Mouse (Mus musculus): ENCODE measurements around the gene Spef1.
"Not testable (repeated sequence)": the region's sequence is repeated elsewhere in the genome, so short reads cannot be mapped to it uniquely, and the experiment has no call there.

Spef1 gene

DNA sequence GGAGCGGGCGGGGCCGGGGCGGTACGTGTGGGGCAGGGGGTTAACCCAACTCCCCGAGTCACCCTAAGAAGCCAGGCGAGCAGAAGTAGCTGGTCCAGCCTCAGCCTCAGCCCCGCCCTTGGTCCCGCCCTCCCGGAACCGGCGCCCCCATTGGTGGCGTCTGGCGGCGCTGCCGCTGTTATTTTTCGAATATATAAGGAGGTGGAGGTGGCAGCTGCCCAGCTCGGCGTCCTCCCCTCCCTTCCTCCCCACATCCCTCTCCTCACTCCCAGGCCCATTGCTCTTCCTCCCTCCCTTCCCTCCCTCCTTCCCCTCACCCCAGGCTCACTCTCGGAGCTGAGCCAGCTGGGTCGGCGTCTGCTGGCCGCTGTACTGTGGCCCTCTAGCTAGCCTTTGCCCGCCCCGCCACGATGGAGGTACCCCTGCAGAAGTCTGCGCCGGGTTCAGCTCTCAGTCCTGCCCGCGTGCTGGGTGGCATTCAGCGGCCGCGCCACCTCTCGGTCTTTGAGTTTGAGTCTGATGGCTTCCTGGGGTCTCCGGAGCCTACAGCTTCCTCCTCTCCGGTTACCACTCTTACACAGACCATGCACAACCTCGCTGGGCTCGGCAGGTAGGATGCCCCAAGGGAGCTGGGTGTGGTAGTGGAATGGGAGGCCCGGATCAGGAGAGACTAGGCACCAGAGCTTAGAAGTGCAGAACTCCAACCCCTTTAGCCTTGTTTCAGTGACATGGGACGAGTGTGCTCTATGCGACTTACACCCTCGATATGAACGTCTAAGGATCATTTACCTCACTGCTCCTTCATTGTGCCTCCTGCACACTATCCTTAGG lies at the start of gene Spef1, which contains the start of gene Cdc25b:
TSS of gene Spef1 (minus strand) at position 512 of the 831 bp plus-strand sequence.
TSS of gene Cdc25b (plus strand) at position 179 of the 831 bp plus-strand sequence.
- DNase-seq, result peak; percentile 79

DNA sequence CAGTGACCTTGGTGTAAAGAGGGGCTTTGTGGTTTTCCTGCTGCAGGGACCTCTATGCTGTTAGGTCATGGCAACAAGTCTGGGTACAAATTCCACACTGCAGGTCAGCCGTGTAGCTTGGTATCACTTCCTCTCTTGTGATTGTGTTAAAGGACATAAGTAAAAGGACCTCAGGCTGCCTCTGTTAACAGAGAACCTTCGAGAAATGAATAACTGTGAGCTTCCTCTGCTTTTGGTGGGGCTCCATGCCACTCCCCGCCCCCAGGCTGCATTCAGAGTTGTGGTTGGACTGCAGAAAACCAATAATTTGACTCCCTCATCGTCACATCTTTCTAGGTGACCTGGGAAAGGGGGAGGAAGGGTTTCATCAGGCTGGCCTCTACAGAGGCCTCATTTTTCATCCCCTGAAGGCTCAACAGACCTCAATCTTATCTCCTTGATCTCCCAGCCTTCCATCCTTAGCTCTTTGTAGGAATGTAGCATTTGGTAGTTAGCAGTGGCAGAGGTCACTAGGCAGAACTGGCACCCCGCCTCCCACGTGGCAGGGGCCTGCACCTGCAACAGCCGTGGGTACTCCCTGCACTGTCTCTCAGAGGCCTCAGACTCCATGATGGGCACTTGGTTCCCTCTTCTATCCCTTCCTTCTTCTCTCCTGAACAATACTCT lies 48.0 kb upstream of the Spef1 start:
- no peak for DNase-seq

DNA sequence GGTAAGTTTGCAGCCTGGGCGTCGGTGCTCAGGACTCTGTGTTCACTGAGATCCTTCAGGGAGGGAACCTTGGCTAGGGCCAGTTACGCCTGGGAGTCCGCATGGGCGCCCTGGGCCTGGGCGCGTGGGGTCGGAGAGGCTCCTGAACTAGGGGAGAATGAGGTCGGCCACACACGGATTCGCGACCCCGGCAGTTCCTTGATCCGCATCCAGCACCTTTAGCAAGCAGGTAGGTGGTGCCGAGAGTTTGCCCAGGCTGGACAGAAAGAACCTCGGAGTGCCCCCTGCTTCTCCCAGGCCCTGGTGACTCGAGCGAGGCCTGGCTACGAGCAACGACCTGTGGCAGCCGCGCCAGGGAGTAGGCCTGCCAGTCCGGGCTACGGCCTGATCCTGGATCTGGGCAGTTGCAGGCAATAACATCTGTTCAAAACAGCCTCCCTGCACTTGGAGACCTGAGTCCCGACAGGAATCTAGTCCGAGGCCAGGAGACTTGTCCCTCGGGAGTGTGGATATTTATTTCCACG lies 47.1 kb upstream of the Spef1 start:
- no peak for DNase-seq

DNA sequence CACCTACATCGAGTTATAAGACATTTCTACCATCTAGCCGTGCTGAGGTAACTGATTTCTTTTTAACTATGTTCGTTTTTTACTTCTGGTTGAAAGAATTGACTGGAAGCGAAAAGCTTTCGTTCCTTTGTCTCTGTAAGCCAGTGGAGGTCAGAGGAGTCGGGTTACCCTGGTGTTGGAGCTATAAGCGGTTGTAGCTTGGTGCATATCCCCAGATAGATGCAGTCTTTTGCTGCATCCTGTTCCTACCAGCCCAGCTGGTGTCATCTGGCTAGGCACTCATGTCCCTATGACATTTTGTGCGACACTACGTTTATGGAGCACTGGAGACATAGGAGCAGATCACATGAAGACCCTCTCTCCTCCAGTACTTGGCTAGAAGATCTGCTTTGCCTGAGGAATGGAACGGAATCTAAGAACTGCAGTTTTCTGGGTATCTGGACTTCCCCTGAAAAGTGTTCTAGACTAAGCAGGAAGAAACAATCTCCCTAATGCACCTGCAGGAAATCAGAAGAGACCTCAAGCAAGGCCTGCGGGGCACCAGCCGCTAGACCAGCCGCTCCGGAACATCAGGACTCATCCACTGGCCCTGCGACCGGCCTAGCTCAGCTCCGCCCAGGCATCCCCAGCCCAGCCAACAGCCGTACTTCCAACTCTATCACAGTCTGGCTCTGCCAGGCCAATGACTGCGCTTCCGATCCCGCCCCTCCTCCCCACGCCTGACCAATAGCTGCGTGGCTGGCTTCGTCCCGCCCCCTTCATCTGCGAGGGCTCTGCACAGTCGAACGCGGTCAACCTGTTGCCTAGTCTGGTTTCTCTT lies 46.4 kb upstream of the Spef1 start, which contains the start of gene Mavs:
TSS of gene Mavs (plus strand) at position 757 of the 820 bp plus-strand sequence.
- DNase-seq, result peak; percentile 90

DNA sequence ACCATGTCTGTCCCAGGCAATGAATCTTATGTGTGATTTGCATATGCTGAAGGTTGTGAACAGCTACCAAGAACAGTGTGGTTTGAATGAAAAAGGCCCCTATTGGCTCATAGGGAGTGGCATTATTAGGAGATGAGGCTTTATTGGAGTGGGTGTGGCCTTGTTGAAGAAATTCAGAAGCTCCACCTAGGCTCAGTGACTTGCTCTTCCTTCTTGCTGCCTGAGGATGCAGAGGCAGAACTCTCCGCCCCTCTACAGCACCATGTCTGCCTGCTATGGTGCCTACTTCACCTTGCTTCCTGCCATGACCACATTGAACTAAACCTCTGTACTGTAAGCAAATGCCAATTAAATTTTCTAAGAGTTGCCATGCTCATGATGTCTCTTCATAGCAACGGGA lies 45.5 kb upstream of the Spef1 start:
- no peak for DNase-seq

DNA sequence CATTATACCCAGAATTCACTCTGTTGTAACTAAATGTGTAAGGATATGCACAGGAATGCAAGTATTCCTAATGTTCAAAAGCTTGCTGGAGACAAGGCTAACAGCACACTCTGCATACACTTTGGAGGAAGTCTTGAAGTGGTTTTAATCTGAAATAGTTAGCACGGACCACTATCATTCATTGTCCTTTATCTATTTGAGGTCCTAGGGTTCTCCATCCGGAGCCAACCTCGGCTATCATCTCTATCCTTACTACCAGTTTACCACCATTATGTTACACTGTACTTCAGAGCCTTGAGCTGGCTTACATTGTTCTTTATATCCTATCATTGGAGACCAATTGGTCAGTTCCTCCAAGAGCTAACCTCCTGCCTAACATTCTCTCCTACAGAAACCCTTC lies 40.2 kb upstream of the Spef1 start:
- DNase-seq, result no peak

DNA sequence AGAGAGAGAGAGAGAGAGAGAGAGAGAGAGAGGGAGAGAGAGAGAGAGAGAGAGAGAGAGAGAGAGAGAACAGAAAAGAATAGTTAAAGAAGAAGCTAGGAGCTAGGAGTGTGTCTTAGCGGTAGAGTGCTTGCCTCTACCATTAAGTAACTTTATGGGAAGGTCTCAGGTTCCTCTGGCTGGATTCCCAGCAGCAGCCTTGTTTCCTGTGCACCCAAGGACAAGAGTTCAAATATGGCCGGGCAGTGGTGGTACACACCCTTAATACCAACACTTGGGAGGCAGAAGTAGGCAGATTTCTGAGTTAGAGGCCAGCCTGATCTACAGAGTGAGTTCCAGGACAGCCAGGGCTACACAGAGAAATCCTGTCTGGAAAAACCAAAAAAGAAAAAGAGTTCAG lies 39.6 kb upstream of the Spef1 start:
- DNase-seq, result not testable (repeated sequence)

DNA sequence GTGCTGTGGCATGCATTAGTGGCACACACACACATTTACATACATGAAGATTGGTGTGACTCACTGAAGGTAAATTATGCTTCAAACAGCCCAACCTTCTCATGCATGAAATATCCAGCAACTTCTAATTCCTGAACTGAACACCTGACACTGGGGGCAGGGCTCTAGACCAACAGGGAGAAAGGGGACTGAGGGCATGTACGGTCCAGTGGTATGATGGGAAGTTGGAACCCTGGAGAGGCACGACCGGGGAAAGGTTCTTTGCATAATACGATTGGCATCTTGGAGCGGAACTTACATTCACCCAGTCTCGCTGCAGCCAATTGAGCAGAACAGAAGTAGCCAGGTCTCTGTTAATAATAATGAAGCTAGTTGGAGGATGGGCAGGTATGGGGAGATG lies 38.1 kb upstream of the Spef1 start:
- no peak for DNase-seq

DNA sequence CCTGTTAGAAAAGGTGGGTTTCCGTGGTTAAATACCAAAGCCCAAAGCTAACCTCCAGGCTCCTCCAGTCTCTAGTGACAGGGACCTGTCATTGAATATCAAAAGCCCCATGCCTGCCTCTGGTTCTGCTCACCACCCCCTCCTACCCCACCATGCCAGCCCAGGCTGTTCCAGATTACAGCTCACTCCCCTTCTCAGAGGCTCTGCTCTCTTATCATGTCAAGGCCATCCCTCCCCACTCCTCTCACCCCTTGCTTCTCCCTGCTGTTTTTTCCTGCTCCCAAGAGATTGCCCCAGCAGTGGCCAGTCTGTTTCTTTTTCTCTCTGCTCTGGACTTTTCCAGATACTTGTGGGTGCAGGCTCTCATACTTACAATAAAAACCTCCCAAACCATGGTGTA lies 36.5 kb upstream of the Spef1 start:
- DNase-seq, result no peak

DNA sequence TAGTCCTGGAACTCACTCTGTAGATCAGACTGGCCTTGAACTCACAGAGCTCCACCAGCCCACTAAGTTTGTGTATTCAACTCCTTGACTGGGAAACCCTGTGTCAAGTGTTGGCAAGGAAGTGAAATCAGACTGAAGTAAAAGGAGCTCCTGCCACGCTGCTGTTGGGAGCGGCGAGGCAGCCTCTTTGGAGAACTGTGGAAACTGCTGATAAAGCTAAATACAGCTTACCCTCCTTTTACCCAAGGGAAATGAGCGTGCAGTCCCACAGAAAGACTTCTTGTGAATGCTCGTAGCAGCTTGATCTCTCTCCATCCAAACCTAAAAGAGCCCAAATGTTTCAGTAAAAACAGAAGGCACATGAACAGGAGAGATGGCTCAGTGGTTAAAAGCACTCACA lies 35.5 kb upstream of the Spef1 start:
- DNase-seq, result no peak

DNA sequence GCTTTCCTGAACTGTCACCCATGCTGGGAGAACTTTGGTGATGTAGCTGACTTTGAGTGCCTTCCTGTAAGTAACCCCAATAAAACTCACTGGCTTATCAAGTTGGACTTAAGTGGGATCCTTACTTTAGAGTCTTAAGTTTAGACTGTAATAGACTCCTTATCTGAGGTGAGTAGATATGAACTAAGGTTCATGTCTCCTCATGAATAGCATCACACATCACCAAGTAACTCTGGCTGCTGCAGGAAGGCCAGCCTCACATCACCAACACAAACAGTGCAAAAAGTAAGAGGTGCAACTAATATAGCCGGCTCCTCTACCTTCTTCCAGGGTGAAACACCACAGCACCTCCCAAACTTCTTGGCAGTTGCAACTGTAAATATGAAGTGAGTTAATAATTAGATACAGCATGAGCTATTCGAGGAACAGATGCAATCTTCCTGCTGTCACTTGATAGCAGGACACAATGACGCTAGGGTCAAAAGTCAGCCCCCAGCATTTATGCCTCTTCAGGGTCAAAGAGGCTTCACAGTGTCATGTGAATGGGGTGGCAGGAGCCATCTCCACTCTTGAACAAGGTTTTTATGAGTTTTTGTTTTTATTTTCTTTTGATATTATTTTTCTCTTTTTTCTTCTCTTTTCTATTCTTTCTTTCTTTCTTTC lies 34.9 kb upstream of the Spef1 start:
- no peak for DNase-seq

DNA sequence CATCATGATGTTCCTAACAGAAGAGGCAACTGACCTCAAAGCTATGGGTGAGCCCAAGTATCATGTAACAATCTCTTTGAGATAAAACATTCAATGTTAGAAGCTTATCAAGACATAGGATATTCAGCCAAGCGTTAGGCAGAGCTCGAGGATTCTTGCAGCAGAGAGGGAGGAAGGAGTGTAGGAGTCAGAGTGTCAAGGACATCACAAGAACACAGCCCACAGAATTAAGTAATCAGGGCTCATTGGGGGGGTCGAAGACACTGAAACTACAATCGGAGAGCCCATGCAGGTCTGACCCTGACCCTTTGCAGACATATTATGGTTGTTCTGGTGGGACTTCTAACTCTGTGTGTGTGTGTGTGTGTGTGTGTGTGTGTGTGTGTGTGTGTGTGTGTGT lies 32.9 kb upstream of the Spef1 start:
- DNase-seq, result no peak

DNA sequence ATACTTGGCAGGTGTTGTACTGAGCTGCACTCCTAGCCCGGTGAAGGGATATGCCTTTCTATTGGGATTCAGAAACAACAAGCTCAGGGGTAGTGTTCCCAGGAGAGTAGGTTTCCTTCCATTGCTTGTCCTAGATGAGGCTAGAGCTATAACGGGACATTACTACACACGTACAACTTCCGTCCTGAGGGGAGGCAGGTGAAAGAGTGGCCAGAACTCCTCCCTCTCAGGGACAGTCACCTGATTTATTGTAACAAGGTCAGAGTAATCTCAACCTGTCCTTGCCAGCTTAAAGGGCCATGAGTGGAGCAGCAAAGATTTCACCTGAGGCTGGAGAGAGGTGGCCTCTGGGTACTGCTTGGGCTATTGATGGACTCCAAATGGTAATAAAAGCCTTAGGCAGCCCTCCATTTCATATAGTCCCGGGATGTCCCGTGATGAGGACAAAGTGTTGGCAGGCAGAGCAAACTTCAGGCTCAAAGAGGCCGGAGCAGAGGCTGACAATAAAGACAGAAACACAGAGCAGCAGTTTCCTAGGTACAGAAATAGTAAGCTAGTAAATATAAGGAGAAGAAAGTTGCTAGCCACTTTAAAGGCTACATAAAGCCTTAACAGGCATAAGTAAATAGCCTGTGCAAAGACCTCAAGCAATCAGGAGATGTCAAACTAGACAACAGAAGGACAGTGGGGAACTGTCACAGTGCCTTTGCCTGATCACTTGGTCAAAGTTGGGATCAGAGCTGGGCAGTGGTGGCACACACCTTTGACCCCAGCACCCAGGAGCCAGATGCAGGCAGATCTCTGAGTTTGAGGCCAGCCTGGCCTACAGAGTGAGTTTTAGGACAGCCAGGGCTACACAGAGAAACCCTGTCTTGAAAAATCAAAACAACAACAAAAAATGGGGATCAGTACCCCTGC lies 29.1 kb upstream of the Spef1 start:
- DNase-seq, result no peak

DNA sequence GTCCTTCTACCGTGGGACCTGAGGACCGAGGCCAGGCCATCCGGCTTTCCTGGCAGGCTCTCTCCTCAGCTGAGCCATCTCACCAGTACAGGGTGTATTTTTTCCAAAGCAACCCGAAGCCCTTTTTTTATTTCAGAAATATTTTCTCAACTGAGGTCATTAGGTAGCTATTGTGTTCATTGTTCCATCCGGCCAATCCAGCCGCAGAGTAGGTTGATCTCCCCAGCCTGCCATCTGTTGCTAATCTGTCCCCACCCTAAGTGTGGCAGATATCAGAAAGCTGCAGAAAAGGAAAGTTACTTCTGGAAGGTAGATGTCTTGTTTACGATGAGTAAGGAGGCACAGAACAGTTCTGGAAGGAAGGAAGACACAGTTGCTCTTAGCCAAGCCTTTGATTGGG lies 26.7 kb upstream of the Spef1 start:
- no peak for DNase-seq

DNA sequence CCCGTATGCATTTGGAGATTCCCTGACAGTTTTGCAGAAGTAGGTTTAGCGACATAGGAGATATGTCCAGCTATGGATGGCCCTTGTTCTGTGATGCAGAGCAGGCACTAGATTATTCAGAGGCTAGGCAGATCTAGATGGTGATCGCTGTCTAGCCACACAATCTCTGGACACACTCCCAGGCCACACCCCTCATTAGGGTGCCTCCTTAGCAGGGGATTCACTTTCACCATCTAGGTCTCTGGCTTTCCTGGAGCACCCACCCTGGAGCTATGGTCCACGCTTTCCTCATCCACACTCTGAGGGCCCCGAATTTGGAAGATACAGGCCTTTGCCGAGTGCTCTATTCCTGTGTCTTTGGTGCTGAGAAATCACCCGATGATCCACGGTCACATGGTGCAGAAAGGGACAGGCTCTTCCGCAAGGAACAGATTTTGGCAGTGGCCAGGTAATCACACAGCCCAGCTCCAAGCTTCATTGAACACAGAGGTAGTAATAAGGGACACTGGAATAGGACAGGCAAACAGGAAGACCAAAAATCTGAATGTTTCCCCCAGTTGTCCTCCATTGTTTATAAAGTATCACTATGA lies 24.0 kb upstream of the Spef1 start:
- DNase-seq, result no peak

DNA sequence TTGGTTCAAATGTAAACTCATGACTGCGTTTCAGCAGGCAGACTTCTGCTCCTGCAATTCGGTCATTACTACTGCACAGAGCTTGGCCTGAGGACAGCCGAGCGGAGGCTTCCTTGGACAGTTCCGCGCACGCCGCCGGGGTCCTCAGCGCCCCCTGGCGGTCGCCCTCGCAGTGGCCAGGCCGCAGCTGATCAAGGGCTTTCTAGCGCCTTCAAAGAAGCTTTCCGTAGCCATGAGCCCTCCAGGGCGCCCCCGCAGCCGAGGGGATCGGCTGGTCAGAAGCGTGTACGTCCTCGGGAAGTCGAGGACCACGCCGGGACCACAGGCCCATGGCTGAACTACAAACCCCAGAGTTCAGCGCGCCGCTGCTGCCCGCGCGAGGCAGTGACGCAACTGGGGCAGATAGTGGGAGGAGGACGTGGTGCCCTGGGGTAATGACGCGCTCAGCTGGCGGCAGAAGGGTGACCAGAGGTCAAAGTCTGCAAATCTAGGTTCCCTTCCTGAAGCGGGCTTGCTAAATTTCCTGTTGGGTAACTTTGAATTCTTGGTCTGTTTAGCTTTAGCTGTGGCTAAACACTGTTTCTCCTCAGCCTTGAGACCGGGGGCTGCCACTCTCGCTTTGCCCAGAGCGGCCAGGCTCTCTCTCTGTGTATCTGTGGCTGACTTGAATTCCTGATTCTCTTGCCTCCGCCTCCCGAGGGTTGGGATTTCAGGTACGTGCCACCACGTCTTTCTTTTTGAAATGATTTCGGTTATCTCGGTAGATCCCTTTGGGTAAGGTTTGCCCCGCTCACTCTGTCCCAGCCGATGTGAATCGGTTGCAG lies 23.1 kb upstream of the Spef1 start:
- peak; percentile 96 for DNase-seq

DNA sequence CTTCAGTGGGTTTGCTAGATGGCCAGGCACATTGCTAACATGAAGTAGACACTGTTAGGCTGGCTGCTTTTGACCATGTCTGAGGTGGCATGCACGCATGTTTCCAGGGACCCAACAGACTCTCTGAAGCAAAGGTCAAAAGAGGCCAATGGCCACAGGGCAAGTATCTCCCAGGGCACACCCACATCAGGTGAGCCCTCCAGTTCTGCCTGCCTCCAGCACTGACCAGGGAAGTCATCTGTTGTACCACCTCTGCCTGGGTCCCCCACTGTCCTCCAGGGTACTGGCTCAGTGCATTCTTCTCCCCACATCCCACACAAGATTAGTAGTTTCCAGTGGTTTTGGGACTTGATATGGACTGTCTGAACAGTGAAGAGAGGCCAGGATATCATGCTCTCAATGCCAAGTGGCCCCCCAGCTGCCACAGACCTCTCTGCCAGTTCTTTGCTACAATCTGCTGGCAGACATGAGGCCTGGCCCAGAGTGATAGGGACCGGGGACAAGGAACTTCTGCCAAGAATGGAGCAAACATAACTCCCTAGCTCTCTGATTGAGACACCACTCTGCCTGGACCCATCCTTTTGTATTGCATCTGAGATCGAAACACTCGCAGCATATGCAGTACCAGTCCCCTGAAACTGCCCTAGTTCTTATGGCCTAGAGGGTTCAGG lies 22.2 kb upstream of the Spef1 start:
- no peak for DNase-seq

DNA sequence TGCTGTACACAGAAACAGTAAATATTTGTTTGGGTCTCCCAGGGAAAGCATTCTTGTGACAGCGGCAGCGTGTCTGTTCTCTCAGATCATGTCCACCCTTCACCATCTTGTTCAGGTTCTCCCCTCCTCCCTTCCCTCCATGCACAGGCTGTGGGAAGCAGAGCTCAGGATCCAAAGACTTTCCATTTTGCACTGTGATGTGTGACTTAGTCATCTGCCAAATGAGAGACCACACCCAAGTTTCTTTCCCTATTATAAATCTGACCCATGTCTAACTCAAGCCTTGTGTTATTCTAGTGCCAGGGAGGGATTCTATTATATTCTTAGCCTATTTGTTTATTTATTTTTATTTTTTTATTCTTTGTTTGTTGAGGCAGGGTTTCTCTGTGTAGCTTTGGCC lies 21.3 kb upstream of the Spef1 start:
- no peak for DNase-seq

DNA sequence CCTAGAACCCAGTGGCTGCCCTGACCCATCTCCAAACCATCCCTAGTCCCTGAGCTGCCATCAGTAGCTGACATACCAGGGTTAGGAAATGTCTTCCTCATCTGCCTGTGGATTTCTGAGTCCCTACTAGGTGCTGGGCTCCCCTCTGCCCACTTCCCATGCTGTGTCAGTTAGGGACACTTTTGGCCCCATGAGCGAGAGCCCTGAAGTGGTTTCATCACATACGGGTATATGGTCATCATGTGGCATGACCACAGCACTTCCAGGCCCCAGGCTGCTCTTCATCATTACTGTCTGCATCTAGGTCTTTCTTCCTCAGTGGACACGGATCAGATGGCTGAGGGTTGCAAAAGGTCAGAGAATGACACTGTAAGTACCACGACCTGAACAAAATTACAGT lies 19.7 kb upstream of the Spef1 start, which contains the start of gene Ap5s1:
TSS of gene Ap5s1 (plus strand) at position 301 of the 400 bp plus-strand sequence.
- DNase-seq, result no peak

Data from right cerebral cortex, postnatal 25 days (tissue).